Mouse (Mus musculus) liver, embryonic 14.5 days (tissue): ENCODE results near the gene Kdm4a. TPM values are rescaled to one million over a fixed set of nuclear protein-coding genes. Genes with fewer than 3 reads are reported as not detected.
A peak's percentile ranks its signal among the peaks of the same experiment; 100 is the strongest.

Source experiments
- ATAC-seq: fragments of 200-750 bp; cut with Nextera tagmentation; 2 replicates; pipeline ENCODE4 v1.8.0; 2017; ENCODE audit warnings: moderate number of reproducible peaks, mild to moderate bottlenecking, moderate library complexity; ENCODE audit not compliant: insufficient read depth
- DNase-seq, 3 experiments: peaks; one replicate each; pipeline ENCODE4 v3.0.0-alpha.2; 2012 to 2013; ENCODE audit warnings: low read depth in 3 of 3, low spot score in 3 of 3
- H3K27ac ChIP-seq: fragments of 300-500 bp; sonication (generic); 2 replicates; pipeline ENCODE4 v1.5.1; 2014; ENCODE audit warnings: moderate library complexity, mild to moderate bottlenecking, control low read depth, inconsistent platforms
- H3K27me3 ChIP-seq: fragments of 300-500 bp; sonication (generic); 2 replicates; pipeline ENCODE4 v1.6.1; 2014; ENCODE audit warnings: mild to moderate bottlenecking, low read length, moderate library complexity; ENCODE audit not compliant: control insufficient read depth, insufficient read depth
- H3K36me3 ChIP-seq: fragments of 300-500 bp; sonication (generic); replicated peaks from 2 replicates; pipeline ENCODE4 v1.6.1; 2014; ENCODE audit warnings: low read depth; ENCODE audit not compliant: control insufficient read depth, insufficient read depth
- H3K4me1 ChIP-seq, 2 experiments: fragments of 200-500 bp in 1 of 2; fragments of 300-500 bp in 1 of 2; sonication (generic) in 1 of 2; replicated peaks; 2 replicates each; pipeline ENCODE4 v1.6.1; 2012 to 2014; ENCODE audit warnings: antibody characterized with exemption in 1 of 2, inconsistent platforms in 1 of 2, low read length in 1 of 2; ENCODE audit not compliant: control insufficient read depth in 2 of 2, insufficient read depth in 2 of 2
- H3K4me2 ChIP-seq: fragments of 300-500 bp; sonication (generic); 2 replicates; pipeline ENCODE4 v1.6.1; 2014; ENCODE audit warnings: low read depth, mild to moderate bottlenecking, control low read depth, moderate library complexity
- H3K4me3 ChIP-seq, 2 experiments: fragments of 200-500 bp in 1 of 2; fragments of 300-500 bp in 1 of 2; sonication (generic) in 1 of 2; 2 replicates each; pipeline ENCODE4 v1.5.1; 2012 to 2014; ENCODE audit warnings: low read depth in 2 of 2, low read length in 2 of 2, mild to moderate bottlenecking in 2 of 2, control low read depth in 1 of 2, inconsistent platforms in 1 of 2, moderate library complexity in 1 of 2; ENCODE audit not compliant: insufficient read depth in 1 of 2
- H3K9ac ChIP-seq: fragments of 300-500 bp; sonication (generic); replicated peaks from 2 replicates; pipeline ENCODE4 v1.6.1; 2014; ENCODE audit warnings: mild to moderate bottlenecking, control low read depth, moderate library complexity
- H3K9me3 ChIP-seq: fragments of 300-500 bp; sonication (generic); 2 replicates; pipeline ENCODE4 v1.6.1; 2016; ENCODE audit warnings: low read length, mixed read lengths; ENCODE audit not compliant: control insufficient read depth
- CTCF ChIP-seq: IDR thresholded peaks from 2 replicates; pipeline ENCODE4 v1.5.1; 2016; ENCODE audit warnings: antibody characterized with exemption, low read depth, control low read depth
- EP300 ChIP-seq: IDR thresholded peaks from 2 replicates; pipeline ENCODE4 v1.6.1; 2016; ENCODE audit warnings: antibody characterized with exemption, low read depth
- WGBS: fragments of 180-500 bp; shearing (Covaris S2); extraction: QIAGEN DNeasy Blood & Tissue Kit; methylation state at CpG from one replicate; pipeline ENCODE4 v1.1.7; 2014; ENCODE audit not compliant: insufficient replicate concordance; 5-methylcytosine and 5-hydroxymethylcytosine counted together
- polyA plus RNA-seq, 2 experiments: library from polyadenylated mRNA; depleted of rRNA in 1 of 2; stranded (reverse) in 1 of 2; unstranded in 1 of 2; fragments of >200 nt; fragmentation: Nextera tagmentation in 1 of 2; extraction: Ambion mirVana in 1 of 2; gene quantifications; 2 replicates each; pipeline versions ENCODE4 v1.2.1 to v1.2.3; 2012 to 2014

Gene Kdm4a
- polyA plus RNA-seq, 2 experiments = 7.3 to 13.7 TPM

DNA sequence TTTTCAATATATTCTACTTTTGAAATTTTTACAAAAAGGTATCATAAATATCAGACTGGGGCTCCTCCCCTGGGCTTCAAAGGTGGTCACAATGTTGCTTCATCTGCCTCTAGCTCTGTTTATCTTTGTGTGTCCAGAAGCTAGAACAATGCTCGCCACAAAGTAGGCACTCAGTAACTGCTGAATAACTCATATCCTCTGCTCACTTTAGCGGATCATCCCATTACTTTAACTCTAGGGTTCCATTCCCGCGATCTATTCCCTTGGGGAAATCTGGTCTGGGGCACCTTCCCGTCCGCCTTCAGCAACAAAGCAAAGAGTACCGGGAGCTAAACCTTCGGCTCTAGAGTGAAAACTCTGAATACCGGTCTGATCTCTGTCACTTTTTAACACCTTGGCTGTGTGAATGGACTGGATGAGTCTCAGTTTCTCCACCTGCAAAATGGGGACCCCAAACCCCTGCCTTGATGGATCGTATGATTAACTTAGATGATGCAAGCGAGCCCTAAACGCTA, 834 bp downstream of the Kdm4a start:
- Histone ChIP-seq H3K4me1 (peaks cover 2 to 9% of the 10 kb centered on the region in 2 experiments; a peak in 3 of 4 replicates), H3K9me3 (no peaks in the 10 kb centered on the region), H3K27me3 (no peaks in the 10 kb centered on the region), H3K36me3 (peaks cover 31% of the 10 kb centered on the region), H3K4me3 (peak overlapping the region; percentile 76 to 89), H3K4me2 (peak overlapping the region; percentile 95), H3K27ac (peak overlapping the region; percentile 49), H3K9ac (peak overlapping the region; percentile 89)
- 1% methylated on average over 12 of the region's 12 CpGs for WGBS
- TF ChIP-seq EP300 (no peak), CTCF (no peak)
- DNase-seq (no peak), ATAC-seq (no peak)

- Histone ChIP-seq H3K36me3 (peaks cover 82% of the 10 kb centered on the region), H3K4me2 (no peak overlapping the region), H3K27ac (no peak overlapping the region), H3K9me3 (no peaks in the 10 kb centered on the region), H3K27me3 (no peaks in the 10 kb centered on the region), H3K4me3 (no peak overlapping the region), H3K9ac (no peak overlapping the region), H3K4me1 (no peaks in the 10 kb centered on the region)
- TF ChIP-seq CTCF = no peak
- no peak for TF ChIP-seq EP300
- 83% methylated on average over 12 of the region's 12 CpGs for WGBS
- DNase-seq = no peak
- no peak for ATAC-seq
These were observed 7.4 kb downstream of the Kdm4a start for GRCm38 (mm10) chr4:118172461-118172860.

GRCm38 (mm10) chr4:118171006-118171405, 8.8 kb downstream of the Kdm4a start:
- Histone ChIP-seq H3K36me3 (peaks cover 82% of the 10 kb centered on the region), H3K4me3 (no peak overlapping the region), H3K9ac (no peak overlapping the region), H3K27ac (no peak overlapping the region), H3K9me3 (no peaks in the 10 kb centered on the region), H3K4me1 (no peaks in the 10 kb centered on the region), H3K27me3 (no peaks in the 10 kb centered on the region), H3K4me2 (no peak overlapping the region)
- ATAC-seq = no peak
- TF ChIP-seq EP300 = no peak
- TF ChIP-seq CTCF = peak; percentile 74
- DNase-seq = no peak
- 80% methylated on average over 9 of the region's 9 CpGs for WGBS

GRCm38 (mm10) chr4:118162123-118162522, 17.7 kb downstream of the Kdm4a start:
- H3K36me3 ChIP-seq = peaks cover 85% of the 10 kb centered on the region
- no peaks in the 10 kb centered on the region for H3K9me3 ChIP-seq
- 91% methylated on average over 12 of the region's 12 CpGs for WGBS

GRCm38 (mm10) chr4:118157666-118158065, 22.2 kb downstream of the Kdm4a start:
- no peak overlapping the region for H3K4me2 ChIP-seq
- H3K36me3 ChIP-seq = peaks cover 57% of the 10 kb centered on the region
- WGBS = 87% methylated on average over 3 of the region's 3 CpGs
- no peak for ATAC-seq
- H3K9ac ChIP-seq = no peak overlapping the region
- no peak for DNase-seq
- H3K27ac ChIP-seq = no peak overlapping the region
- TF ChIP-seq EP300 (no peak), CTCF (no peak)
- H3K4me3 ChIP-seq = no peak overlapping the region
- no peaks in the 10 kb centered on the region for H3K9me3 ChIP-seq
- no peaks in the 10 kb centered on the region for H3K27me3 ChIP-seq
- no peaks in the 10 kb centered on the region for H3K4me1 ChIP-seq

More at GRCm38 (mm10) chr4:118162123-118162522, 17.7 kb downstream of the Kdm4a start:
- no peak overlapping the region for H3K4me3 ChIP-seq
- H3K4me2 ChIP-seq = no peak overlapping the region
- DNase-seq (no peak), ATAC-seq (no peak)
- TF ChIP-seq CTCF (no peak), EP300 (no peak)
- H3K27ac ChIP-seq = no peak overlapping the region
- no peaks in the 10 kb centered on the region for H3K4me1 ChIP-seq
- H3K27me3 ChIP-seq = no peaks in the 10 kb centered on the region
- H3K9ac ChIP-seq = no peak overlapping the region
